Mouse (Mus musculus) spleen, adult 18-20 months (tissue): ENCODE results near the gene Acsm3.
"Not testable (repeated sequence)": the region's sequence is repeated elsewhere in the genome, so short reads cannot be mapped to it uniquely, and the experiment has no call there.

Experiments
- DNase-seq, 2 experiments: peaks; one replicate each; pipeline ENCODE4 v3.0.0; 2022; ENCODE audit warnings: mixed read lengths in 2 of 2

Acsm3 gene

GRCm38 (mm10) chr7:119760527-119760951 lies at the start of gene Acsm3:
Acsm3 (plus strand) TSS chr7:119760923.
- DNase-seq = no peak

- DNase-seq = no peak
Measured at GRCm38 (mm10) chr7:119714111-119714510, 46.6 kb upstream of the Acsm3 start.

- peak; percentile 80 to 91 for DNase-seq
Measured at GRCm38 (mm10) chr7:119720253-119720946, 40.3 kb upstream of the Acsm3 start, which contains the start of gene Thumpd1. Thumpd1 (minus strand) TSS chr7:119720798.

- DNase-seq = no peak
Measured at GRCm38 (mm10) chr7:119720947-119721310, 39.8 kb upstream of the Acsm3 start.

- no peak for DNase-seq
Measured at GRCm38 (mm10) chr7:119727621-119728020, 33.1 kb upstream of the Acsm3 start.

GRCm38 (mm10) chr7:119731262-119731661 lies 29.5 kb upstream of the Acsm3 start:
- DNase-seq = not testable (repeated sequence)

GRCm38 (mm10) chr7:119738877-119739276 lies 21.8 kb upstream of the Acsm3 start:
- DNase-seq = no peak

GRCm38 (mm10) chr7:119739798-119740468 lies 20.8 kb upstream of the Acsm3 start:
- not testable (repeated sequence) for DNase-seq

- no peak for DNase-seq
Measured at GRCm38 (mm10) chr7:119744321-119744720, 16.4 kb upstream of the Acsm3 start.

- no peak for DNase-seq
Measured at GRCm38 (mm10) chr7:119745869-119746268, 14.9 kb upstream of the Acsm3 start.

GRCm38 (mm10) chr7:119748761-119749160 lies 12.0 kb upstream of the Acsm3 start:
- no peak for DNase-seq

GRCm38 (mm10) chr7:119749942-119750341 lies 10.8 kb upstream of the Acsm3 start:
- no peak for DNase-seq

- no peak for DNase-seq
Measured at GRCm38 (mm10) chr7:119753696-119754095, 7.0 kb upstream of the Acsm3 start.

- DNase-seq = no peak
Measured at GRCm38 (mm10) chr7:119762166-119762697, 1.5 kb downstream of the Acsm3 start.

- no peak for DNase-seq
Measured at GRCm38 (mm10) chr7:119764377-119764776, 3.7 kb downstream of the Acsm3 start.

GRCm38 (mm10) chr7:119766996-119767395 lies 6.3 kb downstream of the Acsm3 start:
- no peak for DNase-seq

- no peak for DNase-seq
Measured at GRCm38 (mm10) chr7:119769895-119770294, 9.2 kb downstream of the Acsm3 start.

- DNase-seq = no peak
Measured at GRCm38 (mm10) chr7:119783453-119783852, 22.7 kb downstream of the Acsm3 start.

- DNase-seq = no peak
Measured at GRCm38 (mm10) chr7:119784908-119785307, 24.2 kb downstream of the Acsm3 start.

- DNase-seq = no peak
Measured at GRCm38 (mm10) chr7:119789024-119789423, 28.3 kb downstream of the Acsm3 start.

- DNase-seq = peak; percentile 75 to 83
Measured at GRCm38 (mm10) chr7:119793586-119794250, 33.0 kb downstream of the Acsm3 start, which contains the start of the genes Rexo5 and Eri2. Rexo5 (plus strand) TSS chr7:119794006. Eri2 (minus strand) TSS chr7:119794058.

GRCm38 (mm10) chr7:119794251-119794638 lies 33.5 kb downstream of the Acsm3 start:
- DNase-seq = no peak

- DNase-seq = no peak
Measured at GRCm38 (mm10) chr7:119795311-119795710, 34.6 kb downstream of the Acsm3 start.
